In the genomic region with DNA sequence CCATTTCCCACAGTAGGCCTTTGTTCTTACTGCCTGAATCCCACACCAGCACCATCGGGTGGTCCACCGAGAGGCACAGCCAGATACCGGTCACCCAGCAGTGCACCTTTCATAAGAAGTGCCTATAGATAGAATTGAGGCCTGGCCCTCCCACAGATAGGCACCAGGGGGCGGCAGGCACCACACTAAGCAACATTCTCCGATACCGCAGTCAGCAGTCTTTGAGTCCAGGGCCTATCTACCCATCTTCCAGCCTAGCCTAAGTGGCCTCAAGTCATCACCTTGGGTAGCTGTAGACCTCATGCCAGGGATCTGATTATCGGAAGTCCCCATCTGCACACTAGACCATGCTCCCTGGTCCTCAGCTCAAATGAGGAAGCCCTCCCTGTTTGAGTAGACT, we compare ENCODE assay signal across 9 mouse cellular contexts. TPM values are rescaled to one million over a fixed set of nuclear protein-coding genes. Genes with fewer than 3 reads are reported as not detected.
DNase-seq lines count a peak whose midpoint lies in the region; ATAC-seq and TF ChIP-seq lines count a peak whose summit lies in the region.
"Had no signal": no experiment of that assay in that cellular context is flagged by ENCODE, and none has a peak within 500 bp of the region (broad histone marks: within the 10 kb centered on the region; RNA-seq: fewer than 3 reads in every experiment).

No protein-coding gene starts in this region.

- peak; percentile 64 for TF ChIP-seq CTCF in heart, postnatal 0 days (IDR thresholded peaks at IDR 0.05; ENCODE audit: low read depth)
- TF ChIP-seq CTCF in forebrain, postnatal 0 days (IDR thresholded peaks at IDR 0.05; ENCODE audit: low read depth): peak; percentile 91
- TF ChIP-seq CTCF in kidney, postnatal 0 days (IDR thresholded peaks at IDR 0.05; ENCODE audit: low read depth): peak; percentile 82

- peaks cover 50% of the 10 kb centered on the region for H3K36me3 ChIP-seq in heart, postnatal 0 days (replicated peaks; ENCODE audit: control insufficient read depth, insufficient read depth, low read length)
- H3K36me3 ChIP-seq in forebrain, postnatal 0 days (ENCODE audit: insufficient read depth): peaks cover 46% of the 10 kb centered on the region
- peaks cover 47% of the 10 kb centered on the region for H3K36me3 ChIP-seq in kidney, postnatal 0 days (ENCODE audit: insufficient read depth, low read length)
- peaks cover 49% of the 10 kb centered on the region for H3K36me3 ChIP-seq in limb, embryonic 13.5 days
- peaks cover 52% of the 10 kb centered on the region for H3K36me3 ChIP-seq in midbrain, embryonic 14.5 days (ENCODE audit: control insufficient read depth, insufficient read depth, low read length)

- WGBS in heart, postnatal 0 days: 21% methylated on average over 7 of the region's 7 CpGs
- 41% methylated on average over 7 of the region's 7 CpGs for WGBS in forebrain, postnatal 0 days
- 41% methylated on average over 7 of the region's 7 CpGs for WGBS in kidney, postnatal 0 days
- WGBS in limb, embryonic 13.5 days: 53% methylated on average over 7 of the region's 7 CpGs
- 46% methylated on average over 7 of the region's 7 CpGs for WGBS in midbrain, embryonic 14.5 days

- H3K4me2 ChIP-seq in heart, postnatal 0 days (ENCODE audit: low read depth, low read length): no peak overlapping the region
- no peak overlapping the region for H3K4me2 ChIP-seq in forebrain, postnatal 0 days (ENCODE audit: low read depth)
- no peak overlapping the region for H3K4me2 ChIP-seq in kidney, postnatal 0 days (ENCODE audit: low read length)
- H3K4me2 ChIP-seq in limb, embryonic 13.5 days (replicated peaks): no peak overlapping the region
- H3K4me2 ChIP-seq in midbrain, embryonic 14.5 days (ENCODE audit: low read length): no peak overlapping the region

- H3K4me1 ChIP-seq in heart, postnatal 0 days (ENCODE audit: control insufficient read depth, insufficient read depth): peaks cover 2% of the 10 kb centered on the region; the same call in 1 of the 2 replicates
- H3K4me1 ChIP-seq in forebrain, postnatal 0 days (ENCODE audit: insufficient read depth): no peaks in the 10 kb centered on the region
- H3K4me1 ChIP-seq in kidney, postnatal 0 days (replicated peaks; ENCODE audit: insufficient read depth, low read length): peaks cover 6% of the 10 kb centered on the region; the same call in 1 of the 2 replicates
- H3K4me1 ChIP-seq in limb, embryonic 13.5 days: peaks cover 17% of the 10 kb centered on the region
- peaks cover 8% of the 10 kb centered on the region for H3K4me1 ChIP-seq in midbrain, embryonic 14.5 days (ENCODE audit: control insufficient read depth, insufficient read depth, low read length)

- no peak overlapping the region for H3K4me3 ChIP-seq in heart, postnatal 0 days (ENCODE audit: low read depth, low read length)
- no peak overlapping the region for H3K4me3 ChIP-seq in forebrain, postnatal 0 days (ENCODE audit: low read depth, low read length)
- H3K4me3 ChIP-seq in kidney, postnatal 0 days (replicated peaks; ENCODE audit: low read depth, low read length): no peak overlapping the region
- H3K4me3 ChIP-seq in limb, embryonic 13.5 days: no peak overlapping the region
- no peak overlapping the region for H3K4me3 ChIP-seq in midbrain, embryonic 14.5 days (replicated peaks; ENCODE audit: low read depth, low read length)

- DNase-seq in heart, postnatal 0 days (ENCODE audit: low spot score): peak; percentile 61
- no peak for DNase-seq in heart, postnatal 25 days (ENCODE audit: low spot score)
- peak; percentile 70 to 77 for DNase-seq in cerebellum, adult 18-20 months
- peak; percentile 85 for DNase-seq in forebrain, postnatal 0 days
- DNase-seq in kidney, postnatal 0 days (ENCODE audit: low spot score): peak; percentile 83
- DNase-seq in midbrain, embryonic 14.5 days: peak; percentile 86
- DNase-seq in testis, postnatal 10 days (ENCODE audit: low spot score): peak; percentile 73

- TF ChIP-seq EP300 in heart, postnatal 0 days (IDR thresholded peaks at IDR 0.05; ENCODE audit: low read depth): no peak

- intact Hi-C loops in heart, postnatal 25 days (cut with DNase I): loop anchor here (2.0 kb wide), 1 partner anchor 83 kb away; no protein-coding TSS in a partner anchor

- 0 out of 2 replicates have a peak, but pooled peaks cover 12% of the 10 kb centered on the region for H3K27me3 ChIP-seq in heart, postnatal 0 days (ENCODE audit: control insufficient read depth, insufficient read depth, low read length)
- H3K27me3 ChIP-seq in forebrain, postnatal 0 days (ENCODE audit: insufficient read depth, low read length): no peaks in the 10 kb centered on the region
- no peaks in the 10 kb centered on the region for H3K27me3 ChIP-seq in kidney, postnatal 0 days (ENCODE audit: insufficient read depth, low read length)
- H3K27me3 ChIP-seq in limb, embryonic 13.5 days: peaks cover 15% of the 10 kb centered on the region
- peaks cover 10% of the 10 kb centered on the region for H3K27me3 ChIP-seq in midbrain, embryonic 14.5 days (ENCODE audit: control insufficient read depth, insufficient read depth, low read length)

- no peak overlapping the region for H3K27ac ChIP-seq in heart, postnatal 0 days (ENCODE audit: low read depth)
- H3K27ac ChIP-seq in forebrain, postnatal 0 days (ENCODE audit: low read depth, low read length): no peak overlapping the region
- no peak overlapping the region for H3K27ac ChIP-seq in kidney, postnatal 0 days
- H3K27ac ChIP-seq in limb, embryonic 13.5 days: no peak overlapping the region
- no peak overlapping the region for H3K27ac ChIP-seq in midbrain, embryonic 14.5 days (replicated peaks; ENCODE audit: low read depth, low read length)
- H3K27ac ChIP-seq: macrophage had no signal

- no peaks in the 10 kb centered on the region for H3K9me3 ChIP-seq in heart, postnatal 0 days (replicated peaks; ENCODE audit: control insufficient read depth, low read length)
- no peaks in the 10 kb centered on the region for H3K9me3 ChIP-seq in forebrain, postnatal 0 days (ENCODE audit: low read length)
- H3K9me3 ChIP-seq in kidney, postnatal 0 days (replicated peaks; ENCODE audit: low read length): no peaks in the 10 kb centered on the region
- H3K9me3 ChIP-seq in limb, embryonic 13.5 days: no peaks in the 10 kb centered on the region
- no peaks in the 10 kb centered on the region for H3K9me3 ChIP-seq in midbrain, embryonic 14.5 days (ENCODE audit: control insufficient read depth, low read length)

- no peak overlapping the region for H3K9ac ChIP-seq in heart, postnatal 0 days (replicated peaks; ENCODE audit: low read depth, low read length)
- H3K9ac ChIP-seq in forebrain, postnatal 0 days: no peak overlapping the region
- no peak overlapping the region for H3K9ac ChIP-seq in kidney, postnatal 0 days (ENCODE audit: low read depth, low read length)
- no peak overlapping the region for H3K9ac ChIP-seq in limb, embryonic 13.5 days
- no peak overlapping the region for H3K9ac ChIP-seq in midbrain, embryonic 14.5 days (replicated peaks; ENCODE audit: low read length)

- ATAC-seq in heart, postnatal 0 days (ENCODE audit: insufficient read depth, low read depth): peak; percentile 50
- peak; percentile 83 for ATAC-seq in forebrain, postnatal 0 days
- ATAC-seq in kidney, postnatal 0 days (replicated peaks; ENCODE audit: low FRiP score, low read depth): peak; percentile 47
- ATAC-seq in limb, embryonic 13.5 days (ENCODE audit: low FRiP score, low read depth): peak; percentile 50
- ATAC-seq in midbrain, embryonic 14.5 days (ENCODE audit: low FRiP score, low TSS enrichment): peak; percentile 48; the same call in 1 of the 2 replicates

RNA-seq across cellular contexts. Expression of a gene that starts 17.6 kb away (rescaled TPM):
- total RNA-seq in heart, postnatal 0 days (2014; rRNA removed; ENCODE audit: low replicate concordance): 45.6 and 62.0 TPM in 2 replicates
- 27.4 and 30.6 TPM in 2 replicates for polyA plus RNA-seq in heart, postnatal 0 days (2015; fragmentation: Nextera tagmentation; extraction: Ambion mirVana)
- total RNA-seq in heart, postnatal 25 days (2021): 10 to 100 TPM; 45.6 to 46.4 TPM
- total RNA-seq in forebrain, postnatal 0 days (2014; rRNA removed): 39.7 and 40.0 TPM in 2 replicates
- 20.4 and 22.6 TPM in 2 replicates for polyA plus RNA-seq in forebrain, postnatal 0 days (2015; fragmentation: Nextera tagmentation; extraction: Ambion mirVana)
- 30.4 TPM in 2 replicates for polyA plus RNA-seq in kidney, postnatal 0 days (2015; fragmentation: Nextera tagmentation; extraction: Ambion mirVana)
- polyA plus RNA-seq in limb, embryonic 13.5 days (2015; fragmentation: Nextera tagmentation; extraction: Ambion mirVana): 46.0 and 48.2 TPM in 2 replicates
- 30.6 and 38.8 TPM in 2 replicates for polyA plus RNA-seq in midbrain, embryonic 14.5 days (2014; fragmentation: Nextera tagmentation; extraction: Ambion mirVana)

RNA-seq across cellular contexts. Expression of a gene that starts 20.8 kb away (rescaled TPM):
- not detected in 2 replicates for total RNA-seq in heart, postnatal 0 days (2014; rRNA removed; ENCODE audit: low replicate concordance)
- polyA plus RNA-seq in heart, postnatal 0 days (2015; fragmentation: Nextera tagmentation; extraction: Ambion mirVana): not detected in 2 replicates
- under 1 TPM in 1 of 2 experiments, not detected in 1; 0.28 TPM for total RNA-seq in heart, postnatal 25 days (2021)
- total RNA-seq in forebrain, postnatal 0 days (2014; rRNA removed): 92.2 and 100 TPM in 2 replicates
- 107 and 120 TPM in 2 replicates for polyA plus RNA-seq in forebrain, postnatal 0 days (2015; fragmentation: Nextera tagmentation; extraction: Ambion mirVana)
- polyA plus RNA-seq in kidney, postnatal 0 days (2015; fragmentation: Nextera tagmentation; extraction: Ambion mirVana): 5.8 and 6.2 TPM in 2 replicates
- 0.94 and 2.3 TPM in 2 replicates for polyA plus RNA-seq in limb, embryonic 13.5 days (2015; fragmentation: Nextera tagmentation; extraction: Ambion mirVana)
- 111 and 123 TPM in 2 replicates for polyA plus RNA-seq in midbrain, embryonic 14.5 days (2014; fragmentation: Nextera tagmentation; extraction: Ambion mirVana)
- polyA plus RNA-seq: macrophage had no signal

RNA-seq across cellular contexts. Expression of a gene that starts 53.2 kb away (rescaled TPM):
- total RNA-seq in heart, postnatal 0 days (2014; rRNA removed; ENCODE audit: low replicate concordance): 2.7 and 40.9 TPM in 2 replicates
- 0.30 and 0.40 TPM in 2 replicates for polyA plus RNA-seq in heart, postnatal 0 days (2015; fragmentation: Nextera tagmentation; extraction: Ambion mirVana)
- 1 to 10 TPM; 3.8 to 6.7 TPM for total RNA-seq in heart, postnatal 25 days (2021)
- 2.6 TPM in 1 of 2 replicates, not detected in the other for total RNA-seq in forebrain, postnatal 0 days (2014; rRNA removed)
- not detected in 2 replicates for polyA plus RNA-seq in forebrain, postnatal 0 days (2015; fragmentation: Nextera tagmentation; extraction: Ambion mirVana)
- 0.75 and 1.3 TPM in 2 replicates for polyA plus RNA-seq in kidney, postnatal 0 days (2015; fragmentation: Nextera tagmentation; extraction: Ambion mirVana)
- 1.2 and 1.8 TPM in 2 replicates for polyA plus RNA-seq in limb, embryonic 13.5 days (2015; fragmentation: Nextera tagmentation; extraction: Ambion mirVana)
- polyA plus RNA-seq in midbrain, embryonic 14.5 days (2014; fragmentation: Nextera tagmentation; extraction: Ambion mirVana): not detected in 2 replicates

Comparison
In these comparisons a context has a peak if more than half of its experiments do, and no peak if none do; other contexts are left out.
1. RNA of a gene that starts 20.8 kb away (polyA plus RNA-seq): 111 to 123 TPM in midbrain, embryonic 14.5 days and 107 to 120 TPM in forebrain, postnatal 0 days; 5.8 to 6.2 TPM in kidney, postnatal 0 days, 0.94 to 2.3 TPM in limb, embryonic 13.5 days and not detected in heart, postnatal 0 days; every median in the first group is over 10 times any median in the second.
2. Peak in every context shown above with its lines, with median percentiles within 50 percentile points of each other: ATAC-seq and CTCF ChIP-seq.